Comparison of ENCODE assay signal across 8 mouse cellular contexts in the genomic region with DNA sequence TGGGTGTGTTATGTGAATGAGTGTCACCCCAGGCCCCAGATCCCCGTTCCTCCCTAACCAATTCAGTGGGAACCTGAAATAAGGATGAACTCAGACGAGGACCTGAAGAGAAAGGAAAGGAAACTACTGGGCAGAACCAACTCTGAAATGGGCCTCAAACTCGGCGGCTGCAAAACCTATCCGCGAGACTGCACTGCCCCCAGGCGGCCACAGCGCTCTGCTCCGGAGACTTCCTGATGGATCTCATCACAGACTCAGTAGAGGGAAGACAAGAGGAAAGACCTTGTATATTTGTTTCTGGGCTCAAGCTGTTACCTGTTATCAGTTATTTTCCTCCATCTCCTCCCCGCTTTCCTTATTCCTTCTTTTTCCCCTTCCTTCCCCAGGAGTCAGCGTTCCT. TPM values are rescaled to one million over a fixed set of nuclear protein-coding genes. Genes with fewer than 3 reads are reported as not detected.
DNase-seq lines count a peak whose midpoint lies in the region; ATAC-seq and TF ChIP-seq lines count a peak whose summit lies in the region.

No protein-coding gene starts in this region.

- H3K4me1 ChIP-seq in hindbrain, embryonic 11.5 days (replicated peaks; ENCODE audit: control insufficient read depth, insufficient read depth, low read length): no peaks in the 10 kb centered on the region
- no peaks in the 10 kb centered on the region for H3K4me1 ChIP-seq in lung, postnatal 0 days (ENCODE audit: insufficient read depth, low read depth, low read length)

- H3K27ac ChIP-seq in hindbrain, embryonic 11.5 days (ENCODE audit: low read depth, low read length): no peak overlapping the region
- H3K27ac ChIP-seq in lung, postnatal 0 days (ENCODE audit: low read length): no peak overlapping the region

- no peak overlapping the region for H3K4me2 ChIP-seq in hindbrain, embryonic 11.5 days (replicated peaks; ENCODE audit: low read depth, low read length)
- peak overlapping the region; percentile 37 for H3K4me2 ChIP-seq in lung, postnatal 0 days (replicated peaks; ENCODE audit: low read depth, low read length)

- H3K27me3 ChIP-seq in hindbrain, embryonic 11.5 days (ENCODE audit: control insufficient read depth, insufficient read depth, low read length): no peaks in the 10 kb centered on the region
- no peaks in the 10 kb centered on the region for H3K27me3 ChIP-seq in lung, postnatal 0 days (replicated peaks; ENCODE audit: insufficient read depth, low read length)

- H3K9ac ChIP-seq in hindbrain, embryonic 11.5 days (ENCODE audit: low read depth, low read length): no peak overlapping the region
- no peak overlapping the region for H3K9ac ChIP-seq in lung, postnatal 0 days (replicated peaks; ENCODE audit: low read depth)

- ATAC-seq in hindbrain, embryonic 11.5 days (ENCODE audit: low FRiP score): no peak
- ATAC-seq in lung, postnatal 0 days: peak; percentile 56; the same call in 1 of the 2 replicates

- peak; percentile 89 for TF ChIP-seq CTCF in lung, postnatal 0 days (IDR thresholded peaks at IDR 0.05)

- TF ChIP-seq EP300 in lung, postnatal 0 days (IDR thresholded peaks at IDR 0.05): no peak

- peak; percentile 68 for DNase-seq in R1 (ENCODE audit: low read depth, low spot score)
- DNase-seq in cerebellum, postnatal 10 days: peak; percentile 93 to 94
- DNase-seq in frontal cortex, postnatal 10 days (ENCODE audit: low spot score in 2 of 2): peak; percentile 23 to 76
- DNase-seq in hindbrain, embryonic 11.5 days (ENCODE audit: low spot score): peak; percentile 78
- DNase-seq in layer of hippocampus, postnatal 14 days (ENCODE audit: low spot score in 2 of 2): peak; percentile 73 to 83
- DNase-seq in lung, postnatal 0 days (ENCODE audit: low spot score): peak; percentile 78
- DNase-seq in retina, embryonic 14.5 days (ENCODE audit: low spot score): peak; percentile 83
- DNase-seq in thymus, postnatal 36 days: peak; percentile 62 to 69

- H3K4me3 ChIP-seq in hindbrain, embryonic 11.5 days (ENCODE audit: low read depth, low read length): no peak overlapping the region
- H3K4me3 ChIP-seq in lung, postnatal 0 days (ENCODE audit: low read depth, low read length): no peak overlapping the region

- H3K9me3 ChIP-seq in hindbrain, embryonic 11.5 days (ENCODE audit: control insufficient read depth, low read length): no peaks in the 10 kb centered on the region
- H3K9me3 ChIP-seq in lung, postnatal 0 days (ENCODE audit: low read length): no peaks in the 10 kb centered on the region

- no peaks in the 10 kb centered on the region for H3K36me3 ChIP-seq in hindbrain, embryonic 11.5 days (ENCODE audit: control insufficient read depth, insufficient read depth, low read length)
- H3K36me3 ChIP-seq in lung, postnatal 0 days (ENCODE audit: insufficient read depth, low read length): no peaks in the 10 kb centered on the region

- WGBS in hindbrain, embryonic 11.5 days: 6% methylated on average over 11 of the region's 11 CpGs
- WGBS in lung, postnatal 0 days: 3% methylated on average over 11 of the region's 11 CpGs

RNA-seq across cellular contexts. Expression of a gene that starts 50.4 kb away (rescaled TPM):
- polyA plus RNA-seq in hindbrain, embryonic 11.5 days (2014; fragmentation: Nextera tagmentation; extraction: Ambion mirVana): 126 and 127 TPM in 2 replicates
- 10 to 100 TPM; 69.0 to 70.3 TPM for total RNA-seq in layer of hippocampus, postnatal 14 days (2021)
- 59.4 and 59.8 TPM in 2 replicates for polyA plus RNA-seq in lung, postnatal 0 days (2015; fragmentation: Nextera tagmentation; extraction: Ambion mirVana)
